In the genomic region with DNA sequence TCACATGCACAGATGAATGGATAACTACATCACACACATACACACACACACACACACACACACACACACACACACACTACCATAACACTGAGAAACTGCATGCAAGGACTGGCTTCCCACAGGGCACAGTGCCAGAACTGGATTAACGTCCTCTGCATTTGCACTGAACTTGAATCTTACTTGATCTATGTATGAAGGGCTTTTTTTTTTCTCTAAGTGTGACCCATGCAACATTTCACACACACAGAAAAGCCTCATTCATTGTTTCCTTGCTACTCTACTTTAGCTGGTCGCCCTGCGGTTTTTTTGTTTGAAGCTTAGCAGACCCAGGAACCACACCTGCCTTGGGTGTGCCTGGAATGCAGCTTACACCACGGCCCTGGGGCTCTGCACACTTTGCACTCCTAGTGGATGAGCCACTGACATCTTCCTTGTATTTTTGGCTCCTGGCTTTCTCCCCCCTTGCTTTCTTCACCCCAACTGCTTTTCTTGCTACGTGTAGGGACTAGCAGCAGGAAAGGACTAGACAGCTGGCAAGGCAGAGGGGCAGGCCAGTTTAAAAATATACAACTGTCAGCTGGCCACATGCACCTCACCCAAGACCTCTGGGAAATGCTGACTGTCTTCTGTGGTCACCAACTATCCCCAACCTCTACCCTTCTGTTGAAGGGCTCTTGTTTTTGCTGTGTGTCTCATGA, we compare ENCODE assay signal across 10 mouse cellular contexts. TPM values are rescaled to one million over a fixed set of nuclear protein-coding genes. Genes with fewer than 3 reads are reported as not detected.
A peak's percentile ranks its signal among the peaks of the same experiment; 100 is the strongest.
DNase-seq lines count a peak whose midpoint lies in the region; ATAC-seq and TF ChIP-seq lines count a peak whose summit lies in the region.
"Had no signal": no experiment of that assay in that cellular context is flagged by ENCODE, and none has a peak within 500 bp of the region (broad histone marks: within the 10 kb centered on the region; RNA-seq: fewer than 3 reads in every experiment).

No protein-coding gene starts in this region.

- H3K4me1 ChIP-seq in liver, postnatal 0 days (ENCODE audit: insufficient read depth) = no peaks in the 10 kb centered on the region
- 0 out of 2 replicates have a peak, but pooled peaks cover 3% of the 10 kb centered on the region for H3K4me1 ChIP-seq in liver, embryonic 12.5 days
- peaks cover 9% of the 10 kb centered on the region; the same call in 1 of the 2 replicates for H3K4me1 ChIP-seq in intestine, embryonic 14.5 days (replicated peaks; ENCODE audit: control insufficient read depth, insufficient read depth, low read length)
- H3K4me1 ChIP-seq in stomach, postnatal 0 days (replicated peaks; ENCODE audit: control insufficient read depth, insufficient read depth) = 0 out of 2 replicates have a peak, but pooled peaks cover 4% of the 10 kb centered on the region
- H3K4me1 ChIP-seq in hindbrain, embryonic 11.5 days (replicated peaks; ENCODE audit: control insufficient read depth, insufficient read depth, low read length) = no peaks in the 10 kb centered on the region

- DNase-seq in liver, postnatal 0 days = no peak
- DNase-seq in intestine, embryonic 14.5 days (ENCODE audit: low spot score) = peak; percentile 67
- DNase-seq in stomach, postnatal 0 days (ENCODE audit: low spot score) = peak; percentile 75
- no peak for DNase-seq in embryo, embryonic 11 days
- DNase-seq in c-Kit-positive CD71-positive TER-119-positive erythroid progenitor cells, embryonic 14.5 days (ENCODE audit: low spot score) = no peak
- DNase-seq in hindbrain, embryonic 11.5 days (ENCODE audit: low spot score) = no peak
- DNase-seq: cerebellum, adult 18-20 months; heart, postnatal 36 days had no signal

- no peak overlapping the region for H3K9ac ChIP-seq in liver, postnatal 0 days (replicated peaks)
- no peak overlapping the region for H3K9ac ChIP-seq in liver, embryonic 12.5 days
- no peak overlapping the region for H3K9ac ChIP-seq in intestine, embryonic 14.5 days (ENCODE audit: low read length)
- H3K9ac ChIP-seq in stomach, postnatal 0 days (ENCODE audit: low read length) = no peak overlapping the region
- H3K9ac ChIP-seq in hindbrain, embryonic 11.5 days (ENCODE audit: low read depth, low read length) = no peak overlapping the region

- peak overlapping the region; percentile 19 for H3K27ac ChIP-seq in liver, postnatal 0 days (ENCODE audit: low read depth)
- no peak overlapping the region for H3K27ac ChIP-seq in liver, embryonic 12.5 days
- H3K27ac ChIP-seq in intestine, embryonic 14.5 days (ENCODE audit: low read depth) = peak overlapping the region; percentile 25; the same call in 1 of the 2 replicates
- peak overlapping the region; percentile 78 for H3K27ac ChIP-seq in stomach, postnatal 0 days (replicated peaks)
- H3K27ac ChIP-seq in hindbrain, embryonic 11.5 days (ENCODE audit: low read depth, low read length) = no peak overlapping the region

- ATAC-seq in liver, postnatal 0 days = peak; percentile 56
- no peak for ATAC-seq in liver, embryonic 12.5 days
- peak; percentile 59 for ATAC-seq in activated CD4-positive, CD25-positive, alpha-beta regulatory T cell, adult 4 months
- ATAC-seq in intestine, embryonic 14.5 days (replicated peaks; ENCODE audit: low FRiP score, low TSS enrichment, low read depth) = 0 out of 2 replicates have a peak, but pooled peaks have one; percentile 26
- ATAC-seq in stomach, postnatal 0 days (ENCODE audit: low FRiP score, low TSS enrichment) = peak; percentile 89
- no peak for ATAC-seq in hindbrain, embryonic 11.5 days (ENCODE audit: low FRiP score)

- H3K4me3 ChIP-seq in liver, postnatal 0 days (ENCODE audit: low read depth, low read length) = no peak overlapping the region
- no peak overlapping the region for H3K4me3 ChIP-seq in liver, embryonic 12.5 days
- no peak overlapping the region for H3K4me3 ChIP-seq in intestine, embryonic 14.5 days (ENCODE audit: low read depth, low read length)
- H3K4me3 ChIP-seq in stomach, postnatal 0 days (ENCODE audit: low read depth, low read length) = no peak overlapping the region
- H3K4me3 ChIP-seq in hindbrain, embryonic 11.5 days (ENCODE audit: low read depth, low read length) = no peak overlapping the region

- 34% methylated on average over 5 of the region's 5 CpGs for WGBS in liver, postnatal 0 days (ENCODE audit: insufficient replicate concordance)
- 40% methylated on average over 5 of the region's 5 CpGs for WGBS in liver, embryonic 12.5 days (ENCODE audit: insufficient replicate concordance)
- 20% methylated on average over 5 of the region's 5 CpGs for WGBS in intestine, embryonic 14.5 days
- WGBS in stomach, postnatal 0 days = 11% methylated on average over 5 of the region's 5 CpGs
- 69% methylated on average over 5 of the region's 5 CpGs for WGBS in hindbrain, embryonic 11.5 days

- no peaks in the 10 kb centered on the region for H3K36me3 ChIP-seq in liver, postnatal 0 days (replicated peaks; ENCODE audit: insufficient read depth, low read length)
- H3K36me3 ChIP-seq in liver, embryonic 12.5 days = no peaks in the 10 kb centered on the region
- H3K36me3 ChIP-seq in intestine, embryonic 14.5 days (ENCODE audit: control insufficient read depth, insufficient read depth, low read length) = no peaks in the 10 kb centered on the region
- no peaks in the 10 kb centered on the region for H3K36me3 ChIP-seq in stomach, postnatal 0 days (ENCODE audit: control insufficient read depth, insufficient read depth, low read length)
- H3K36me3 ChIP-seq in hindbrain, embryonic 11.5 days (ENCODE audit: control insufficient read depth, insufficient read depth, low read length) = no peaks in the 10 kb centered on the region

- H3K9me3 ChIP-seq in liver, postnatal 0 days (ENCODE audit: low read length) = no peaks in the 10 kb centered on the region
- H3K9me3 ChIP-seq in liver, embryonic 12.5 days (replicated peaks) = no peaks in the 10 kb centered on the region
- H3K9me3 ChIP-seq in intestine, embryonic 14.5 days (ENCODE audit: control insufficient read depth, low read length) = no peaks in the 10 kb centered on the region
- no peaks in the 10 kb centered on the region for H3K9me3 ChIP-seq in stomach, postnatal 0 days (ENCODE audit: control insufficient read depth, low read length)
- no peaks in the 10 kb centered on the region for H3K9me3 ChIP-seq in hindbrain, embryonic 11.5 days (ENCODE audit: control insufficient read depth, low read length)

- TF ChIP-seq CTCF in liver, postnatal 0 days (IDR thresholded peaks at IDR 0.05; ENCODE audit: low read depth) = no peak
- no peak for TF ChIP-seq CTCF in stomach, postnatal 0 days (IDR thresholded peaks at IDR 0.05; ENCODE audit: low read depth)

- H3K4me2 ChIP-seq in liver, postnatal 0 days (ENCODE audit: low read depth, low read length) = no peak overlapping the region
- no peak overlapping the region for H3K4me2 ChIP-seq in liver, embryonic 12.5 days
- H3K4me2 ChIP-seq in intestine, embryonic 14.5 days (ENCODE audit: low read length) = no peak overlapping the region
- no peak overlapping the region for H3K4me2 ChIP-seq in stomach, postnatal 0 days (replicated peaks; ENCODE audit: low read depth)
- no peak overlapping the region for H3K4me2 ChIP-seq in hindbrain, embryonic 11.5 days (replicated peaks; ENCODE audit: low read depth, low read length)

- TF ChIP-seq EP300 in liver, postnatal 0 days (IDR thresholded peaks at IDR 0.05; ENCODE audit: low read depth) = no peak
- TF ChIP-seq EP300 in stomach, postnatal 0 days (optimal IDR thresholded peaks at IDR 0.05) = no peak

- 0 out of 2 replicates have a peak, but pooled peaks cover 7% of the 10 kb centered on the region for H3K27me3 ChIP-seq in liver, postnatal 0 days (ENCODE audit: insufficient read depth, low read length)
- no peaks in the 10 kb centered on the region for H3K27me3 ChIP-seq in liver, embryonic 12.5 days (replicated peaks)
- no peaks in the 10 kb centered on the region for H3K27me3 ChIP-seq in intestine, embryonic 14.5 days (replicated peaks; ENCODE audit: control insufficient read depth, insufficient read depth, low read length)
- H3K27me3 ChIP-seq in stomach, postnatal 0 days (ENCODE audit: control insufficient read depth, insufficient read depth, low read length) = no peaks in the 10 kb centered on the region
- H3K27me3 ChIP-seq in hindbrain, embryonic 11.5 days (ENCODE audit: control insufficient read depth, insufficient read depth, low read length) = no peaks in the 10 kb centered on the region

RNA-seq across cellular contexts. Expression of a gene that starts 51.8 kb away (rescaled TPM):
- 60.3 and 60.6 TPM in 2 replicates for polyA plus RNA-seq in liver, postnatal 0 days (2015; fragmentation: Nextera tagmentation; extraction: Ambion mirVana)
- 99.5 and 101 TPM in 2 replicates for polyA plus RNA-seq in liver, embryonic 12.5 days (2016; fragmentation: Nextera tagmentation; extraction: Ambion mirVana)
- polyA plus RNA-seq in activated CD4-positive, CD25-positive, alpha-beta regulatory T cell, adult 4 months (2017; shearing (Covaris generic)) = 100 to 1,000 TPM; 275 to 348 TPM
- 152 and 168 TPM in 2 replicates for polyA plus RNA-seq in intestine, embryonic 14.5 days (2014; fragmentation: Nextera tagmentation; extraction: Ambion mirVana)
- 143 TPM in 2 replicates for polyA plus RNA-seq in stomach, postnatal 0 days (2015; fragmentation: Nextera tagmentation; extraction: Ambion mirVana)
- 197 TPM in 2 replicates for polyA plus RNA-seq in hindbrain, embryonic 11.5 days (2014; fragmentation: Nextera tagmentation; extraction: Ambion mirVana)

Comparison
In these comparisons a context has a peak if more than half of its experiments do, and no peak if none do; other contexts are left out.
1. ATAC-seq: peak in liver, postnatal 0 days (single experiment), activated CD4-positive, CD25-positive, alpha-beta regulatory T cell, adult 4 months (single experiment), intestine, embryonic 14.5 days (single experiment) and stomach, postnatal 0 days (single experiment); none in liver, embryonic 12.5 days (single experiment) and hindbrain, embryonic 11.5 days (single experiment).
2. H3K27ac ChIP-seq: peak in liver, postnatal 0 days (single experiment), intestine, embryonic 14.5 days (single experiment) and stomach, postnatal 0 days (single experiment); none in liver, embryonic 12.5 days (single experiment) and hindbrain, embryonic 11.5 days (single experiment).
3. DNase-seq: peak in intestine, embryonic 14.5 days (single experiment) and stomach, postnatal 0 days (single experiment); none in liver, postnatal 0 days (single experiment), embryo, embryonic 11 days (single experiment), c-Kit-positive CD71-positive TER-119-positive erythroid progenitor cells, embryonic 14.5 days (single experiment) and hindbrain, embryonic 11.5 days (single experiment).